Mouse (Mus musculus) midbrain, embryonic 14.5 days (tissue): ENCODE measurements at regions not wholly inside any gene's neighbourhood (a gene's known extent, or its start where the extent isn't known, plus 50 kb on each side); places are given as distances from the start of the nearest gene placed in this dataset.

ENCODE experiments used
- ATAC-seq: fragments of 200-750 bp; cut with Nextera tagmentation; 2 replicates; pipeline ENCODE4 v1.8.0; 2017; ENCODE audit warnings: moderate number of reproducible peaks, moderate library complexity; ENCODE audit not compliant: low FRiP score, low TSS enrichment
- DNase-seq: peaks from one replicate; pipeline ENCODE4 v3.0.0-alpha.2; 2015
- H3K27ac ChIP-seq: fragments of 300-500 bp; sonication (generic); replicated peaks from 2 replicates; pipeline ENCODE4 v1.5.1; 2014; ENCODE audit warnings: mild to moderate bottlenecking, low read depth, low read length, moderate library complexity
- H3K27me3 ChIP-seq: fragments of 300-500 bp; sonication (generic); 2 replicates; pipeline ENCODE4 v1.6.1; 2014; ENCODE audit warnings: low read length, control low read depth, mixed read lengths; ENCODE audit not compliant: control insufficient read depth, insufficient read depth
- H3K36me3 ChIP-seq: fragments of 300-500 bp; sonication (generic); 2 replicates; pipeline ENCODE4 v1.6.1; 2014; ENCODE audit warnings: low read length, control low read depth; ENCODE audit not compliant: control insufficient read depth, insufficient read depth
- H3K4me1 ChIP-seq: fragments of 300-500 bp; sonication (generic); 2 replicates; pipeline ENCODE4 v1.6.1; 2014; ENCODE audit warnings: mild to moderate bottlenecking, antibody characterized with exemption, low read length, control low read depth; ENCODE audit not compliant: control insufficient read depth, insufficient read depth
- H3K4me2 ChIP-seq: fragments of 300-500 bp; sonication (generic); 2 replicates; pipeline ENCODE4 v1.6.1; 2014; ENCODE audit warnings: mild to moderate bottlenecking, low read length, moderate library complexity
- H3K4me3 ChIP-seq: fragments of 300-500 bp; sonication (generic); replicated peaks from 2 replicates; pipeline ENCODE4 v1.5.1; 2014; ENCODE audit warnings: low read depth, low read length
- H3K9ac ChIP-seq: fragments of 300-500 bp; sonication (generic); replicated peaks from 2 replicates; pipeline ENCODE4 v1.6.1; 2014; ENCODE audit warnings: mild to moderate bottlenecking, low read length, moderate library complexity
- H3K9me3 ChIP-seq: fragments of 300-500 bp; sonication (generic); 2 replicates; pipeline ENCODE4 v1.6.1; 2016; ENCODE audit warnings: low read length, control low read depth, mixed read lengths; ENCODE audit not compliant: control insufficient read depth
- WGBS: fragments of 180-500 bp; shearing (Covaris S2); extraction: QIAGEN DNeasy Blood & Tissue Kit; methylation state at CpG from one replicate; pipeline ENCODE4 v1.1.7; 2014; 5-methylcytosine and 5-hydroxymethylcytosine counted together

DNA sequence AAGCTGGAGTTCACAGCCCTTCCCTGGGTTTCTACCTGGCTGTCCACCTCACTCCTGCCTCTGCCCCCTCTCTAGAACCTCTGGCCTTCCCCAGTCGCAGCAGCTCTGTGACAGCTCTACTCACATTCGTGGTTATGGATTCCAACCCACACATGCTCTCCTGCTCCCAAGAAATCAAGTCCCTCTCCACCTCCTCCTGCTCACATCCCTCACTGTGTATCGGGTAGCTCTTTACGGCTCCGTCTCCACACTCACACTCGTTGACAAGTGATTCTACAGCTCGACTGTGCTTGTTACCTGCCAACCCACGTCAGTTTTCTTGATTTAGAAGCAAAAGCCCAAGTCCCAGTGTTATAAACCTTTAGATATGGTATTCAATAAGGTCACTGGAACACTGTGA lies 90.1 kb upstream of the Dapk1 start:
- H3K4me1 ChIP-seq: no peaks in the 10 kb centered on the region
- H3K4me3 ChIP-seq: no peak overlapping the region
- WGBS: 92% methylated on average over 8 of the region's 8 CpGs

DNA sequence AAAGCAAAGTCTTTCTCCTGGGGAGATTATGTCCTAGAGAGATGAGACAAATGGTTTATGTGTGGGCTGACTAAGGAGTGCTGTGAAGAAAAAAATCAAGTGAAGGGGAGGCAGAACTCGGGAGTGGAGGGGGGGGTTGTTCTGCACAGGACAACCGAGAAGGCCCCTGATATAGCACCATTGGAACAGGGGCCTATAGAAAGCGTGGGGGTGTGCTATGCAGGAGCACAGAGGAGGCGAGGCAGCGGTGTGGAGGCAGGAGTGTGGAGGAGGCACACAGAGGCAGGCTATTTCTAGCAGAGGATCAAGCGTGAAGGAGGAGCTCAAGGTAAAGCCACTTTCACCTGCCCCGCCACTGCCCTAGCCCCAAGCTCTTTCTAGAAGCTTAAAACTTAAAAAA lies 88.0 kb upstream of the Dapk1 start:
- WGBS: 37% methylated on average over 7 of the region's 7 CpGs
- Histone ChIP-seq H3K27ac (no peak overlapping the region), H3K4me3 (no peak overlapping the region), H3K4me2 (no peak overlapping the region), H3K27me3 (no peaks in the 10 kb centered on the region), H3K36me3 (no peaks in the 10 kb centered on the region), H3K9ac (no peak overlapping the region), H3K4me1 (no peaks in the 10 kb centered on the region), H3K9me3 (no peaks in the 10 kb centered on the region)
- DNase-seq (no peak), ATAC-seq (no peak)

More for the DNA sequence above, 90.1 kb upstream of the Dapk1 start:
- no peaks in the 10 kb centered on the region for H3K36me3 ChIP-seq
- no peak for DNase-seq
- no peak overlapping the region for H3K27ac ChIP-seq
- H3K9me3 ChIP-seq: no peaks in the 10 kb centered on the region
- H3K4me2 ChIP-seq: no peak overlapping the region
- no peaks in the 10 kb centered on the region for H3K27me3 ChIP-seq
- H3K9ac ChIP-seq: no peak overlapping the region
- ATAC-seq: no peak

DNA sequence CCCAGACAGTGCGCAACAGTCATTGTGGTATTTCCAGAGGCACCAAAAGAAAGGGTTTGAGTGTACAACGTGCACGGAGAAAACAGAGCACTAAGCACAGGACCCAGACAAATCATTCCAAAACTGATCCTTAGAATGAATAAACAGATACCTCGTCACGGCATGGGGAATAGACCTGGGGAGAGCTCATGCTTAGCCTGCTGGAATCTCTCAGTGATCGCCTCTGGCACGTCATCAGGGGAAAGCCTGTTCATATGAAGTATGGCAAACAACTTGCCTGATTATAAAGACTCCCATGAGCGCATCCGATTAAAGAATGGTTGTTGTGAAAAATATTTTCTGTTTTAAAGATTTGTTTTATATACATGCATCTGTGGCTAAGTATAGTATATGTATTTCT lies 86.9 kb upstream of the Dapk1 start:
- Histone ChIP-seq H3K9me3 (no peaks in the 10 kb centered on the region), H3K4me3 (no peak overlapping the region), H3K9ac (no peak overlapping the region), H3K4me1 (no peaks in the 10 kb centered on the region), H3K4me2 (no peak overlapping the region), H3K36me3 (no peaks in the 10 kb centered on the region), H3K27me3 (no peaks in the 10 kb centered on the region), H3K27ac (no peak overlapping the region)
- ATAC-seq (no peak), DNase-seq (no peak)
- 88% methylated on average over 9 of the region's 9 CpGs for WGBS

DNA sequence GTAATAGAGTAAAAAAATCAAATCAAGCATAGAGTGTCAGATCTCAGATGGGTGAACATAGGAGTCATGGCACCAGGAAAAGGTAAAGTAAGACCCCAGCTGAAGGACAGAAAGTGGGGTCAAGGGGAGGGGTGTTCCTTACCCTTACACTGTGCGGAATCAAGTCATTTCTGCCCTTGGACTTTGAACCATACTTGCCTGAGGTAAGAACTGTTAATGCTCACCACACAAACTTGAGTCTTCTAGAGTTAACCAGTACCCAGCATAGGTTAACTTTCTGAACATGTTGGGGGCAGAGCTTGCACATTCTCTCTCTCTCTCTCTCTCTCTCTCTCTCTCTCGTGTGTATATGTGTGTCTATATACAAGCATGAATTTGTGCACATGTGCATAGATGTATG lies 83.7 kb upstream of the Dapk1 start:
- no peak for DNase-seq
- ATAC-seq: no peak
- no peak overlapping the region for H3K9ac ChIP-seq
- no peaks in the 10 kb centered on the region for H3K4me1 ChIP-seq
- no peaks in the 10 kb centered on the region for H3K36me3 ChIP-seq
- 91% methylated on average over 2 of the region's 2 CpGs for WGBS
- H3K4me3 ChIP-seq: no peak overlapping the region
- no peak overlapping the region for H3K27ac ChIP-seq
- H3K4me2 ChIP-seq: no peak overlapping the region
- no peaks in the 10 kb centered on the region for H3K27me3 ChIP-seq
- no peaks in the 10 kb centered on the region for H3K9me3 ChIP-seq

DNA sequence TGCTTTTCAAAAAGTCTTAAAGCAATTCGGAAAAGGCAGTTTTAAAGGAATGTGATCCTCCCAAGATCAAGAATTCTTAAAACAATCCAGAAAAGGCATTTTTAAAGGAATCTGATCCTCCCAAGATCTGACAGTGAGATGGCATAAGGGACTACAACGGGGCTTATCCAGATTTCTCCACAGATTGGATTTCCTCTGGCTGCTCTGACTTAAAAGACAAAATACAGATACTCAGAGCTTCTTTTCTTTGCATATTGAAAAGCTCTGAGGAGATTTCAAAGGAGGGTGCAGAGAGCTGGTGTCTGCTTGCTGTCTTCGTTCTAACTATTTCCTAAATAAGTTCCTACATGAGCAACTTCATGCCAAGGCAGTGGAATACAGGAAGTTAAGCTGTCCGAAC lies 82.0 kb upstream of the Dapk1 start:
- H3K9me3 ChIP-seq: no peaks in the 10 kb centered on the region
- no peak for ATAC-seq
- no peaks in the 10 kb centered on the region for H3K27me3 ChIP-seq
- no peak overlapping the region for H3K4me2 ChIP-seq
- 72% methylated on average over 4 of the region's 4 CpGs for WGBS
- no peaks in the 10 kb centered on the region for H3K36me3 ChIP-seq
- H3K27ac ChIP-seq: no peak overlapping the region
- no peak overlapping the region for H3K9ac ChIP-seq
- H3K4me1 ChIP-seq: no peaks in the 10 kb centered on the region
- no peak overlapping the region for H3K4me3 ChIP-seq
- no peak for DNase-seq

DNA sequence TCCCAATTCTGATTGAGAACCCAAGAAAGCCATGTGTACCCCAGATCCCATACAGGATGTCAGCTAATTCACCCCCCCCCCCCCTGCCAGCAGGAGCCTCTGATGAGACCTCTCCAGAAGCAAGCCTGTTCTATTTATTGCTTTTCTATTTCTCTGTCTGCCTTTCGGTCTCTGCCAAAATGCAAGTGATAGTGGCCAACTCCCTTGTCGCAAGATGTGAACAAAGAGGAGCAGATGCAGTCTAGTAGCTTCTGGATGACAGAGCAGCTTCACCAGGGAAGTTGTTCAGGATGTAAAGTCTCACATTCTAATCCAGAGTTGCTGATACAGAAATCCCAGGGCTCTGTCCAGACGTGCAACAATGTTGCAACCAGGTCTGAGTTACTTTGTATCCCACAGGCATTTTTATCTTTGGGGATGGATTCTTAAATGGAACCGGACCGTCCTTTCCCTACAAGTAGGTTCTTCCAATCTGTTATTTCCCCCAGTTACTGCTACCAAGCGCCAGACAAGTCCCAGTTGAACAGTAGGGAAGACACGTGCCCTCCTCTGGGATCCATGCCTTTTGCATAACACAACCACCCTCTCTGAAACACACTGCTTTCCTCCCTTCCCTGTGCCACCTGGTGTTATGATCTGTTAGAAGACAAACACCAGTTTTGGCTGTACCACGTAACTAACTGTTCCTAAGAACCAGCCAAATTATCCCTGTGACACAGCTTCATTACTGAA lies 78.9 kb upstream of the Dapk1 start:
- ATAC-seq (no peak), DNase-seq (no peak)
- Histone ChIP-seq H3K9me3 (no peaks in the 10 kb centered on the region), H3K4me1 (no peaks in the 10 kb centered on the region), H3K9ac (no peak overlapping the region), H3K4me3 (no peak overlapping the region), H3K4me2 (no peak overlapping the region), H3K36me3 (no peaks in the 10 kb centered on the region), H3K27me3 (no peaks in the 10 kb centered on the region), H3K27ac (no peak overlapping the region)
- WGBS: 69% methylated on average over 8 of the region's 8 CpGs

DNA sequence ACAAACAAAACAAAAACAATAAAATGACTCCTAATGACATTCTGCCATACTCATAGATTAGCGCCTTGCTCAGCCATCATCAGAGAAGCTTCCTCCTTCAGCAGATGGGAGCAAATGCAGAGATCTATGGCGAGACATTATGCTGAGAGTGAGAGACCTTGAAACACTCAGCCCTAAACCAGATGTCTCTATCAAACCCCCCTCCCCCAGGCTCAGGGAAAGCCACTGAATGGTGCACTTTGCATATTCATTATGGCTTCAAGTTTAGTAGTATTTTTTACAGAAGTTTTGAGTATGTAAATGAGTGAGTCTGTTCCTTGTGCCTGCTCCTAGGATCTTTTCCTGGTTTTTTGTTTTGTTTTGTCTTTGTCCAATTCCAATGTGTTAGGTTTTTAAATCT lies 73.9 kb upstream of the Dapk1 start:
- H3K9ac ChIP-seq: no peak overlapping the region
- WGBS: 81% methylated on average over 2 of the region's 2 CpGs
- H3K27me3 ChIP-seq: no peaks in the 10 kb centered on the region
- DNase-seq: no peak
- no peaks in the 10 kb centered on the region for H3K36me3 ChIP-seq
- H3K4me1 ChIP-seq: peaks cover 5% of the 10 kb centered on the region; the same call in 1 of the 2 replicates
- ATAC-seq: no peak
- no peak overlapping the region for H3K4me3 ChIP-seq
- H3K27ac ChIP-seq: no peak overlapping the region
- H3K4me2 ChIP-seq: no peak overlapping the region
- H3K9me3 ChIP-seq: no peaks in the 10 kb centered on the region

DNA sequence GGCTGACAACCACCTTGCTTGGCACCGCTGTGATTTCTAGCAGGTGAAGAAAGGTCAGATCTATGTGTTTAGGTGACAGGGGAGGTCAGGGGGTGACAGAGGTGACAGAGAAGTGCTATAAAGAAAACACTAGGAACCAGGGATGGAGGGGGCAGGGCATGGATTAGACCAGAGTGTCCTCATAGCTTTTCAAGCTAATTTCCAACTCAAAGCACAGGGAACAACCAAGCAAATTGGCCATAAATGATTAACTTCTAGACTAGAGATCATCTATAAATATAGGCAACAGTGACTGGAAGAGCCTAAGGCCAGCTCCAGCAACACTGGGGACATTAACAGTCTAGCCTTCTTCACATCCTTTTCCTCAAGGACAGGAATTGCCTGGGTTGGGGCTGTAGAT lies 72.9 kb upstream of the Dapk1 start:
- Histone ChIP-seq H3K27me3 (no peaks in the 10 kb centered on the region), H3K4me2 (no peak overlapping the region), H3K9ac (no peak overlapping the region), H3K9me3 (no peaks in the 10 kb centered on the region), H3K36me3 (no peaks in the 10 kb centered on the region), H3K4me3 (no peak overlapping the region), H3K27ac (peak overlapping the region; percentile 64), H3K4me1 (peaks cover 5% of the 10 kb centered on the region; the same call in 1 of the 2 replicates)
- ATAC-seq: 0 out of 2 replicates have a peak, but pooled peaks have one; percentile 17
- WGBS: 79% methylated on average over 1 of the region's 1 CpGs
- no peak for DNase-seq

DNA sequence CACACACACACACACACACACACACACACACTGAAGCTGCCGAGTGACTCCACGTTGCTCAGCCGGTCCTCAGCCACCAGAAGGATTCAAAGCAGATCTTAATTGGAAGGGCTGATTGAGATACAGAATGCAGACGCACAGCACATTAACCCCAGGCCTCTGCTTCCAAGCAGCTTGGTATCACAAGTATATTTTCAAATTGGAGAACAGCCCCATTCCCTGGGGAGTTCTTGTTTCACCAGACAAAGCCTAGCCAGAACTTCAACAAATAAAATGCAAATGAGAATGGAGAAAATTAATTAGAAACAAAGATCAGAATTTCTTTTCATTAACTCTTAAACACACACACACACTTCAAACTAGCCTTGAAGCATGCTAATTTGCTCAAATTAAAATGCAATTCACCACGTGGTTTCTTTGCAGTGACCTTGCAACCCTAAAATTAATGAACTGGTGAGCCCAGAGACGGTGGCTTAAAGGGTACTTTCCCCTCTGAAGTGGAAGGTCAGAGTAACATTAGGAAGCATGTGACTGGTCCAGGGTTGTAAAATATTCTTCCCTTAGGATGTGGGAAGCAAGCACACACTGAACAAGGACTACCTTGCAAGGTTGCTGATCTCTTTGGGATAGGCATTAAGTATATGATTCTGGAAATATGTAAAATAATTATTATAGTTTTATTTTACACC lies 72.2 kb upstream of the Dapk1 start:
- peak overlapping the region; percentile 64 for H3K27ac ChIP-seq
- DNase-seq: peak; percentile 81

More for the DNA sequence above, 72.2 kb upstream of the Dapk1 start:
- Histone ChIP-seq H3K36me3 (no peaks in the 10 kb centered on the region), H3K27me3 (no peaks in the 10 kb centered on the region), H3K4me2 (no peak overlapping the region), H3K9me3 (no peaks in the 10 kb centered on the region), H3K9ac (0 out of 2 replicates have a peak overlapping the region, but pooled peaks have one; percentile 9), H3K4me1 (peaks cover 5% of the 10 kb centered on the region; the same call in 1 of the 2 replicates), H3K4me3 (no peak overlapping the region)
- ATAC-seq: peak; percentile 70
- 8% methylated on average over 6 of the region's 6 CpGs for WGBS
